Mouse (Mus musculus): ENCODE results near the gene Popdc2. TPM values are rescaled to one million over a fixed set of nuclear protein-coding genes. Genes with fewer than 3 reads are reported as not detected.

Popdc2 gene
- polyA plus RNA-seq, 2 experiments from 2014 or later, result 2.3 to 6.2 TPM

DNA sequence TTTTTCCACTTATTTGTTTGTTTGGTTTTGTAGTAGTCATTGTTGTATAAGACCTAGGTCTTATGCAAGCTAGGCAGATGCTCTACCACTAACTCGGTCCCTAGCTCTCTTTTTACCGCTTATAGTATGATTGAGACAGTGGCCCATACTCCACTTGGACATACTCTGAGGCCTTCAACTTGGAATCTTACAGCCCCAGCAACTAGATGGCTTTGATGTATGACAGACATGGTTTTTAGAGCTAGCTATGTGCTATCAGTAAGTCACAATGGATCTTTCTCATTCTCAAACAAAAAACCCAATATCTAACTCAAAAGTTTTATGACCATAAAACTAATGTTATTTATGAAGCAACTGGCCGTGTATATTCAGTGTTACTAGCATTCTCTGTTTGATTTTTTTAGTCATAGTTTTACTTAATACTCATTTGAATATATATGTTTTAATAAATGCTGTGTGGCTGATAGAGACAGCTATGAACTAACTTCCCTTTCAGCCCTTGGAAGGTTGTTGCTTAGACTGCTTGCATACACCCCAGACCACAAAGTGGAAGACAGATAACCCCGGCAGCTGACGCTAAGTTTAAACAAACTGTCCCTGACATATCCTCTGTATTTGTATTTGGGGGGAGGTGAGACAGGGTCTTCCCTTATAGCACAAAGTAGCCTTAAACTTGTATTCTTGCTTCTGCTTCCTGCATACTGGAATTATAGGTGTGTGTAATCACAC, 7.7 kb upstream of the Popdc2 start:
- ATAC-seq, result no peak

DNA sequence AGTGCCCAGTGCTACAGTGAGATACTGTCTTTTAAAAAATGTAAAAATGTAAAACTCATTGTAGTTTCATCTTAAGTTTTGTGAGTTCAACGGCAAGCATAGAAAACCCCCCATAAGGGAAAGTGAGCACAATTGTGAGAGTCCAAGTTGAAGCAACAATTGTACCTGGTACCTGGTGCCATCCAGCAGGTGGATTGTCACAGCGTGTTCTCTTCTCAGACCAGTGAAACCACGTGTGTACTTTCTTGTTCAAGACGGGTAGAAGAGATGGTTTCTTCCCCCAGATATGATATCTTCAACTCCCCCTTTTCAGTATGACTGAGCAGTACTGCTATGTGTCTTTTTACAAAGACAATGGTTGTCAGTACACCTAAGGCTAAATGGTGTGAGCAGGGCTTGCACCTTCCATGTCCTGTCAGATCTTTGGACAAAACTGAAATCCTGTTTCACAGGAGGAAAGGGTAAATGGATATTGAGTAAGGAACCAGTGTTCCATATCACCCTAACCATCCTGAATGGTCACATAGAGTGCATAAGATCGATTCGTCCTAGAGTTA, 3.7 kb upstream of the Popdc2 start:
- no peak for ATAC-seq

DNA sequence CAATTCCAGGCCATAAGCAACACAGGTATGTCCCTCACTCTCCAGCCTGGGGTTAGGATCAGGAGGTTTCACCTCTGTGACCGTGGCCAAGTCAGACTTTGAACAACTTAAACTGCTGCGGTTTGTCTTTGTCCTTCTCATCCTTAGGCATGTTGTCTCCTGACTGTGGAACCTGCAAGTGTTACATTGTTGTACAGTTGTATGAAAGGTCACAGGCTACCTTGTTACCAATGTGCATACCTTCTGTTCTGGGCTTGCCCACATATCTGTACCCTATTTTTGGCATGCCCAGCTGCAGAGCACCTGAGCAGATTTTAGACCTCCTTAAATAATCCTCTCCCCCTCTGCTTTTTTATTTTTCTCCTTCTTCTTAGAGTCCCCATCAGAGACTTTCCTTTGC, 2.8 kb upstream of the Popdc2 start:
- no peak for ATAC-seq

DNA sequence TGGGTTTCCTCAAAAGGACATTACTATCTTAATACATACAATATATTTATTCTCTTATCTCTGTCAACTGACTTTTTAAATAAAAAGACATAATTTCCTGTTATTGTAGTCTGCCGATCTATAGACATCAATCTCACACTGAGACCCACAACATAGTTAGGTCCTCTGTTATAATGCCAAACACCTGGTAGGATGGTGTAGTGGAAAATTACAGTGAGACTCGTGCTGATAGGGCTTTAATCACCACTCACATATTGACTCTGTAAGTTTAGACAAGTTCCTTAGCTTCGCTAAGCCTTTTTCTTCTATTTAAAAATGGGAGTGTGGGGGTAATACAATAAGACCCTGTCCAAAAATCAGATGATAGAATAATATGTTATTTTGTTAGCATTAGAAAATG, 2.2 kb upstream of the Popdc2 start:
- peak; percentile 52 for ATAC-seq

DNA sequence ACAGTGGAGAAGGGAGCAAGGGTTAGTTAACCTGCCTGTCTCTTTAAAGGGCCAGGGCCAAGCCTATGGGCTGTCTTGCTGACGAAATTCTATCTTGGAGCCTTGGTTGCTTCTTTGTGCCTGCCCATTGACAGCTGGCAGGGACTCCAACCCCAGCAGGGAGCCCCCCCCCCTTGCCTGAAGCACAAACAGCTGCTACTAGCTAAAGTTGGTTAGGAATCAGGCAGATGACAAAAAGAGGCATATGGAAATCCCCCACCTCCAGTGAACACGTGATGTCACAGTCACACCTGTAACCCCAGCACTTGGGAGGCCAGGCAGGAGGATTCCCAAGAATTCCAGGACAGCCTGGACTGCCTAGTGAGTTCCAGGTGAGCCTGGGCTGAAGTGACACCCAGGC, 1.7 kb upstream of the Popdc2 start:
- ATAC-seq, result peak; percentile 35

DNA sequence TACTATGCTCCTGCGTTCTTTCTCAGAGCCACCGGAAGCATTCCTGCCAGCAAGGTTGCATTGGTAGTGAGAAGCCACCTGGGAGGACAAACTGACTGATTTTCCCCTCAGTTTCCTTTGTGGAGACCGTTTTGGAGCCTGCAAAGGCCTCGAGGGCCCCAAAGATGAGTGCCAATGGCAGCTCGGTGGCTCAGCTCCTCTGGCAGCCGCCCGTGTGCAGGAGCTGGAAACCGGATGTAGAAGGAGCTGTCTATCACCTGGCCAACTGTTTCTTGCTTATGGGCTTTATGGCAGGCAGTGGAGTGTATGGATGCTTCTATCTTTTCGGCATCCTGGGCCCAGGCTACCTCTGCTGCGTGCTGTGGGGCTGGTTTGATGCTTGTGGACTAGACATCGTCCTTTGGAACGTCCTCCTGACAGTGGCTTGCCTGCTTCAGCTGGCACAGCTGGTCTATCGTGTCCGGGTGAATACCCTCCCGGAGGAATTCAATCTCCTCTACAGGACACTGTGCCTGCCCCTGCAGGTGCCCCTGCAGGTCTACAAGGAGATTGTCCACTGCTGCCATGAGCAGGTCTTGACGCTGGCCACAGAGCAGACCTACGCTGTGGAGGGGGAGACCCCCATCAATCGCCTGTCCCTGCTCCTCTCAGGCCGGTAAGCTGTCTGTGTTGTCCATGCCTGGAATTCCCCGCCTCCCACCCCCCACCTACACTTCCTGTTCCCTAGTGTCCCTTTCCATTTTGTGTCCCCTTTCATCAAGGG, 665 bp downstream of the Popdc2 start:
- no peak for ATAC-seq

DNA sequence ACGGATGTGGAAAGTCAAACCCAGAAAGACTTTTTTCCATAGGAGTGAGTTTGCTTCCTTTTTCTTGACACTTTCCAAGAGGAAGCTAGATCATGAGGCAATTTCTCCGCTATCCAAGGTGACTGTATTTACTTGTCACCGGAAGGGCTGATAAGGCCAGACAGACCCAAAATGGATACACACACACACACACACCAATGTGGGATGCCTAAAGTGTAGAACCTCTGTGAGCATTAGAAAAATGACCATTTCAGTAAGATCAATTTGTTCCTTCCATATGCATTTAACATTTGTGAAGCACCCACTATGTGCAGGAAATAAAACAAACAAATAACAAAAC, 1.2 kb downstream of the Popdc2 start:
- ATAC-seq, result no peak

DNA sequence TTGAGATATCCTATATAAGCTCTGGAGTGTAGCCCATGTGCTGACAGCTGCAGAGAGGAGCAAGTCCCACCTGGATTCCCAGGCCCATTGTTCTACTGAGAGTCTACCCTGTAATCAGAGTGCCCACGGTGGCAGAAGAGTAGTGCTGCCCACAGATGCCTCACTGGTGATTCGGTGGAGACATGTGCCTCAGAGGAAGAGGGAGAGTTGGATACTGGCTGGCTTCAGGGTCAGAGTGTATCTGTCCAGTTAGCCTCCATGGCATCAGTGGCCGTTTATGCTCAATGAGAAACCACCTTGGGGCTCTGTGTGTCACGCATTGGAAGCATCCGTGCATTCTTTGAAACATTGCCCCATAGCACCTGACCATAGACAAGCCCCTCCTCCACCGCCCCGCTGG, 1.6 kb downstream of the Popdc2 start:
- no peak for ATAC-seq

DNA sequence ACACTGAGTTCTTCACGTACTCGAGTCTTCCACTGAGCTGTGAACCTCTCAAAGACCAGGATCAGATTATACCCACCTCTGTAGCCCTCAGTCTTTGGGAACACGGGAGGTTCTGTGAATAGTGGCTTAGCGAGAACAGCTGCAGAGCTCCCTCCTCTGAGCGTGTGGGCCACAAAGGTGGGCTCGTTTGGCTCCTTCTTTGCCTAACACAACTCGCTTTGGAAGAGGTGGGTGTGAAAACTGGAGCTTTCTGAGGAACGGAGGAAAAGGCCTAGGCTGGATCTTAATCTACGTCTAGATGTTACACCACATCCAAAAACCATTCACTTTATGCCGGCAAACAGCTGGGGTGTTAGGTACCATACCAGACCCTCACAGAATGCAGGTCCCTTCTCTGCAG, 3.4 kb downstream of the Popdc2 start:
- ATAC-seq, result no peak

DNA sequence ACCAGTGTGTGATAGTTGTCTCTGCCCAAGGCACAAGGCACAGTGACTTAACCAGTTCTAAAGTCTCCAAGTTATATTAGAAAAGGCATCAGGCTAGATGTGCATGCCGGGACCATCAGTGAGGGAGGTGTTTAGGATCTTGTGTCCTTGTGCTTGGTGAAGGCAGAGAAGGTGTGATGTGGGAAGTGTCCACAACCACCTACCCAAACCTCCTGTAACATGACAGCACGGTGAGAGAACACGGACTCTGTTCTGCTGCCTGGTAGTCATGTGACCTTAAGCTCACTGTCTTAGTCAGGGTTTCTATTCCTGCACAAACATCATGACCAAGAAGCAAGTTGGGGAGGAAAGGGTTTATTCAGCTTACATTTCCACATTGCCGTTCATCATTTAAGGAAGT, 4.2 kb downstream of the Popdc2 start:
- ATAC-seq, result no peak

DNA sequence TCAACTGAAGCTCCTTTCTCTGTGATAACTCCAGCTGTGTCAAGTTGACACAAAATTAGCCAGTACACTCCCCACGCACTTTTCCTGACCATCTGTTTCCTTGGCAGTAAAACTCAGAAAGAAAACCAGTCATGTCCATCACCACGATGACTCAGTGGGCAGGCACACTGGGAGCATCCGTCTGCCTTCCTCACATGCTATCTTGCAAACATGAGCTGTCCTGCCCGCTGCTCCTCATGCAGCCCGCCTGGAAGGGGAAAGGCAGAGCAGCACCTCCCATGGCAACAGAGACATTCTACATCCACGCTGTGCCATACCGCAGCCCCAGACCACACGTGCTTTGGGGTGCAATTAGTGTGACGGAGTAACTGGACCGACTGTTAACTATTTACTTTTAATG, 6.3 kb downstream of the Popdc2 start:
- ATAC-seq, result no peak

DNA sequence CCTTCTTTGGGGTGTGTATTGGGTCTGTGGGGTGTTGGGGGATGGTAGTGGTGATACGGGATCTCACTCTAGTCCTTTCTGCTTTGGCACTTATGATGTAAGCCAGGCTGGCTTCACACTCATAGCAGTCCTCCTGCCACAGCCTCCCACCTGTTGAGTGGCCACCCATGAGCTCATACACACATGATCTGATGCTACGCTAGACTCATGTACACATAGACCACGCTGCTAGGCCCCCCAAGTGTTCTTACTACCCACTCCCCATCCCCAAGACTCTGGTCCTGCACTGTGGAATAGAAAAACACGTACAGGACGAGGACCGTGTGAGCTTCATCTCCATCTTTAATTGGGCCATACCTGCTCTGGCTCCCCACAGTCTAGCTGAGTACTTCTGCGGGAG, 7.0 kb downstream of the Popdc2 start:
- ATAC-seq, result no peak

DNA sequence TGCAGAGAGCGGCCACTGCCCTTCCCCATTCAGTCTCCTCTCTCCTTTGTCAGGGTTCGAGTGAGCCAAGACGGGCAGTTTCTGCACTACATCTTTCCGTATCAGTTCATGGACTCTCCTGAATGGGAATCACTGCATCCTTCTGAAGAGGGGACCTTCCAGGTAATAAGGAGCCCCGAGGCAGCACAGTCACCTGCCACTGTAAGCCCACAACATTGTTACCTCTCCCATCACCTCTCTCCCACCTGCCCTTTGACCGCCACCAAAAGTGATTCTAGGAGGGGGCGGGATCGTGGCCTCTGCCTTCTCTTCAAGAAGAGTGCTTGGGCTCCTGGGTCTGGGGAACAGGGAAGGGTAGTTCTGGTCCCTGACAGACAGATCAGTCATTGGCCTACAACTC, 7.4 kb downstream of the Popdc2 start:
- ATAC-seq, result no peak

DNA sequence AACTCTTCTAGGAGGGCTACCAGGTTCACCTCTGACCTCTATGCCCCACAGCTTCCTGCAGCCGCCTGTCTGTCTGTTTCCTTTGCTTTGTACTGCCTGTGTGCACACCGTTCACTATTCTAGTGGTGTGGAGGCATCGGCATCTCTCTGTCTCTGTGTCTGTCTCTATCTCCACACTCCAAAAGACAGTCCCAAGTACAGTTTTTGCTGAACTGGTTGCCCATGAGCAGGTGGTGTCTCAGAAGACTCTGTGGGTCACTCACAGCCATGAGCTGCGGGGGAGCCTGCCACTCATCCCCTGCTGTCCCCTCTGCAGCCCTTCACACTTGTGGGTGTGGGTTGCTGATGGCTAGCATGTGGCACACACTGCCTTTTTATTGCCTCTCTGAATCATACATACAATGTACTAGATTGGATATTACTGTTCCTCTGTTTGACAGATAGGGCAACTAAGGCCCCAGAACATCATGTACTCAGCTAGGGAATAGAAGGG, 8.0 kb downstream of the Popdc2 start:
- ATAC-seq, result no peak

DNA sequence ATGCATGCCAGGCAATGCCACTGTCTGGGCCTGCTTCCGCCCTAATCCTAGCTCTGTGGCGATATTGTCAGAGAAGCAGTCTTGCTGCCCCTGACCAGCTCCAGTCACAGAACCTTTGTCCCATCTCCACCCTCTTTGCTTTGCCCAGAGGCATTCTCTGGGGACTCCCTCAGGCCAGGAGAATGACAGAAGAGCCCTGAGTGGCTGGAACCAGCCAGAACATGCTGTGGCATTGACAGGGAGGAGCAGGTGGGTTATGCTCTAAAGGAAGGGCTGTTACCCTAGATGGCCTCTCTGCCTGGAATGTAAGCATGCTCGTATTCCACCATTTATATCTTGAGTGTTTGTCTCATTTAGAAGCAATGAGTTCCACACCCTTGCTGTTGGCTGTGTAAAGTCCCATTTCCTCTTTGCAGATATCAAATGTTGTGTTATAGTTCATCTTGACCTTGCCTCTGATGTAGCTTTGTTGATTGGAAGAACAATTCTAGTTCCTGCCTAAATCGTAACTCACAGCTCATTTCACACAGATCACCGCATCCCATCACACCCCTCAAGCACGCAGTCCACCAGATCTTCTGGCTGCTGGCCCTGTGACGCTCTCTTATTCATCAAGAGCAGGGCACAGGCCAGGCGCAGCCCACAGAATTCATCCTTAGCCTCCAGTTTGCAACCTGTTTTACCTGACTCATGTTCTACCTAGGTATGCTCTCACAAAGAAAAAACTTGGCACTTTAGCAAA, 8.8 kb downstream of the Popdc2 start:
- no peak for ATAC-seq

DNA sequence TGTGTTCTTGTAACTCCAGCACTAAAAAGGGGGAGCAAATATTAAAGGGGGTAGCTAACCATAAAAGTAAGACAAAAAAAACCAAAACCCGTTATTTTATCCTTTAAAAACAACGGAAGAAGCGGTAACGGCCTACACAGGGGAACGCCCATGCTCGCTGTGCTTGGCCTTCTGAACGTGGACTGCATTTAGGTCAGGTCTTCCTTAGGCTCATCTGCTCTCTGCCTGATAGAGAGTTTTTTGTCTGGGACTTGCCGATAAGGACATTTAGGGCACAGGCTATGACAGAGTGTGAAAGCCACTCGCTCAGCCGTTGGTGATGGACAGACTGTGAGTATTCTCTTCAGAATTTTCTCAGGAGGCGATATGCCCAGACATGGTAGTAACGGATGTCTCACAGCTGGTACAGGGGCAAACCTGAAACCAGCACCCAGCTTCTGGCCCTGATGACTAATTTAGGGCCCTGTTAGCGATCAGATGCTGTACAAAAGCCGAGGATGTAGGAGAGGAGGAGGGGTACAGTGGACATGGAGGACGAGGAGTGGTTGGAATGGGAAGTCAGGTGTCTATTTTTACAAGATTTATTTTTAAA, 9.8 kb downstream of the Popdc2 start:
- ATAC-seq, result no peak

DNA sequence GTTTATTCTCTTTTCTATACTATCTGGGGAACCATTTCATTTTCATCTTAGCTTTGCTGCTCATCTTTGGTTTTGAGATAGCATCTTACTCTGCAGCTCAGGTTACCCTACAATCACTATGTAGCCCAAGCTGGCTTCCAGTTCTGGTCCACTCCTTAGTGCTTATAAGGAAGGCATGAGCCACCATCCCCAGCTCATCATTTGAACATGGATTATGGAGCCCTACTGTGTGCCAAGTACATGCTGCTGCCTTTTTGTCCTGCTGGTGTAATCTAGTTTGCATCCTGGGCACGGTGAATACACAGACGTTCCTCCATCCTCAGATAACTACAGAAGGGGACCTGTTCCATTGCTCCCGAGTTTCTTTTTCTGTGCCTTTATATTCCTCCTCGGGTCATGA, 10.9 kb downstream of the Popdc2 start:
- ATAC-seq, result no peak

DNA sequence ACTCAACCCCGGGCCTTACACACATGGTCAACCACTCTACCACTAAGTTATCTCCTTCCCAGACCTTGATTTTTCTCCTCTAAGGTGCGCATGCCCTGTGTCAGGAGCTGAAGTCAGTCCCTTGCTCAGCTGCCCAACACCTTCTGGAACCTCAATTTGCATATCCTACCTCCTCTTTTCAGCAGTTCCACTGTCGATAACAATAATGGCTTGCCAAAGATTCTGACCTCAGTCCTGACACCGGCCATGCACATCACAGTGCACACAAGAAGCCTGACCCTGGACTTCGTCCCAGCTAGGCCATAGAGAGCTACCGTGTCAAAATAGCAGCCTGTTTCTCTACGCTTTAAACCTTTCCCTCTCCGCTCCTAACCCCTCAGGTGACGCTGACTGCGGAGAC, 11.4 kb downstream of the Popdc2 start:
- ATAC-seq, result no peak

DNA sequence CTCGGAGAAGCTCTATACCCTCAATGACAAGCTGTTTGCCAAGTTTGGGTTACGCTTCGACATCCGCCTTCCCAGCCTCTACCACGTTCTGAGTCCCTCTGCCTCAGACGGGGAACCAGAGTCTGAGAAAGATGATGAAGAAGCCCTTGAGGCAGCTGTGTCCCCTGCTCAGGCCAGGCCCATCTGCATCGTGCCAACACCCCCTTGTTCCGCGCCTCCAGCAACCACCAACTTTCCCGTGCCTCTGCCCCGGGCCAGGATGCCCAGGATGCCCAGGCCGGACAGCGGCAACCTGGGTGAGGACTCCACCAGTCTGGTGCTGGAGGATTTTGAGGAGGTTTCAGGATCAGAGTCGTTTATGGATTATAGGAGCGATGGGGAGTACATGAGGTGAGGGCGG, 11.9 kb downstream of the Popdc2 start:
- no peak for ATAC-seq

DNA sequence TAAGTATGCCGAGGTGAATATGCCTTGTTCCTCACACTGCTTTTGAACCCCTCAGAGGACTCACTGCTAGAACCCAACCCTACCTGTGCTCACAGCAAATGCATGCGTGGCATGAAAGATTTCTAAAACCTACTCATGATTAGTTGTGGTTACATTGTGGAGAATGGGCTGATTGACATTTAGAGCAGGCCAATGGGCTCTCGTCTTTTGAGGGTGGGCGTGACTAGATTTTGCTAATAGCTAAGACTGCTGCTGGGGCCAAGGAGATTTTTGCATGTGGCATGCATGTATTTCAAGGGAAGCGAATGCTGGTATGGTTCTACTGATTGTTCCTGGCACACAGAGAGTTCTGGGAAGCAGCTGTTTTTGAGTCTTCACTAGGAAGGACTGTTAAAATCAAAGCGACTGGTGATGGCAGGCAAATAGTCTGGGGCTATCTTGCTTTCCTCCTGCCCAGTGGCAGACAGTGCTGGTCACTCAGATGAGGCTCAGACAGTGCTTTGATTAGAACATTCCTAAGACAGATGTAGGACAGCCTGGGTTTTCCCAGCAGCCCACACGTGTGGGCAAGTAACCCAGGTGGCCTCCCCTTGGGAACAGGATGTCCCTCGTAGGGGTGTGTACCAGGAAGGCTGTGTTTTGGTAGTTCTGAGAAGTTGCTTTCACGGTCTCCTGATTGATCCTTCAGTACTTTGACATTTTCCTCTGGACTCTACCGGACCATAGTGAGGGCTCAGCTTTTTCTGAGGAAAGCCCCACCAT, 12.6 kb downstream of the Popdc2 start:
- peak; percentile 66 for ATAC-seq

DNA sequence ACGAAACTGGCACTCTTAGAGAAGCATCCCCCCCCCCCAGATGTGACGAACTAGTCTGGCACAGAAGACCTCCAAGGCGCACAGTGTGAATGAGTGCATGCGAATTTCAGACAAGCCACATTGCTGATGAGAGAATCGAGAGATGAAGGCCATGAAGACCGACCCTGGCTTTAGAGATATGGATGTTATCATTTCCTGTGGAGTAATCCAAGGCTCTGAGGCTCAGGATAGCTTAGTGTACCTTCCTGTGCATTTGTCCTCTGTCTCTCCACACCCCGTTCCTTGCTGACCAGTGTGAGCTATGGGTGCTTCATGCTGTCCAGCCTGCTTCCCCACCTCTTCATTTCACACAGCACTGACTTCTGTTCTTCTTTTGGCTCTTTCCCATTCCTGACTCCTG, 13.2 kb downstream of the Popdc2 start:
- no peak for ATAC-seq

DNA sequence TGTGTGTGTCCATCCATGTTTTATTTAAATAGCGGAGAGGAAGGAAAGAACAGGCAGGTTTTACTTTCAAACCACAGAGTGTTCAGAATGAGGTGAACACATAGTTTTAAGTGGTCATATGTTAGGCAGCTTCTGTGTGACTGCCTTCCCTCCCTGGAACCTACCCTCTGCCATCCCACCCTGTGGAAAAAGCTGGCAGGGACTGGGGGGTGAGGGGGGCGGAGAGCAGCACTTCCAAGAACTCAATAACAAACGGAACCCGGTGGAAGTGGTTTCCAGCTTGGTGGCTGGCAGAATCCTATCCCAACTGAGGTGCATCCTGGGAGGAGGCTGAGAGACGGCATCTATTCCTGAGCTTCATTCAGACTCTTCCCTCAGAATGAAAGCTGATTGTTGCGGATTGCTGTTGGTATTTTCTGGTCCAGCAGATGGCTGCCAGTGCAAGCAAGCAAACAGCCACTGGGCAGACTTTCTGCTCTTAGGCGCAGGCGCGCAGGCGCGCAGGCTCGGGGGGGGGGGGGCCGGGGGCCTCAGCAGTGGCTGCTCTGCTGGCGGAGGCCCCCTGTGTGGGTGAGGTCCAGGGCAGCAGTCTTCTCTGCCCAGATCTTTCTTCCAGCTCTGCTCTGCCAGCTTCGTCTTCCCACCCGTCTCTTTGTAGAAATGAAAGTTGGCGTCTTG, 14.3 kb downstream of the Popdc2 start:
- ATAC-seq, result peak; percentile 74
